Mouse (Mus musculus) lung, embryonic 14.5 days (tissue): ENCODE results near the gene Zdhhc7. TPM values are rescaled to one million over a fixed set of nuclear protein-coding genes. Genes with fewer than 3 reads are reported as not detected.

Source experiments
- ATAC-seq: fragments of 200-750 bp; cut with Nextera tagmentation; 2 replicates; pipeline ENCODE4 v1.8.0; 2017; ENCODE audit warnings: mild to moderate bottlenecking, moderate TSS enrichment, moderate library complexity; ENCODE audit not compliant: insufficient read depth
- DNase-seq: peaks from one replicate; pipeline ENCODE4 v3.0.0-alpha.2; 2015
- H3K27ac ChIP-seq: fragments of 300-500 bp; sonication (generic); 2 replicates; pipeline ENCODE4 v1.5.1; 2014; ENCODE audit warnings: low read depth, mild to moderate bottlenecking, moderate library complexity
- H3K27me3 ChIP-seq: fragments of 300-500 bp; sonication (generic); 2 replicates; pipeline ENCODE4 v1.6.1; 2014; ENCODE audit warnings: low read length, control low read depth; ENCODE audit not compliant: insufficient read depth
- H3K36me3 ChIP-seq: fragments of 300-500 bp; sonication (generic); 2 replicates; pipeline ENCODE4 v1.6.1; 2014; ENCODE audit warnings: control low read depth; ENCODE audit not compliant: insufficient read depth
- H3K4me1 ChIP-seq: fragments of 300-500 bp; sonication (generic); 2 replicates; pipeline ENCODE4 v1.6.1; 2014; ENCODE audit warnings: antibody characterized with exemption, control low read depth; ENCODE audit not compliant: insufficient read depth
- H3K4me2 ChIP-seq: fragments of 300-500 bp; sonication (generic); 2 replicates; pipeline ENCODE4 v1.6.1; 2014; ENCODE audit warnings: mild to moderate bottlenecking
- H3K4me3 ChIP-seq: fragments of 300-500 bp; sonication (generic); 2 replicates; pipeline ENCODE4 v1.5.1; 2014; ENCODE audit warnings: low read depth, low read length
- H3K9ac ChIP-seq: fragments of 300-500 bp; sonication (generic); 2 replicates; pipeline ENCODE4 v1.6.1; 2014
- H3K9me3 ChIP-seq: fragments of 300-500 bp; sonication (generic); 2 replicates; pipeline ENCODE4 v1.6.1; 2016; ENCODE audit warnings: low read depth, low read length, control low read depth
- CTCF ChIP-seq: IDR thresholded peaks from 2 replicates; pipeline ENCODE4 v1.5.1; 2016; ENCODE audit warnings: antibody characterized with exemption, low read depth
- WGBS: fragments of 180-500 bp; shearing (Covaris S2); extraction: QIAGEN DNeasy Blood & Tissue Kit; methylation state at CpG from one replicate; pipeline ENCODE4 v1.1.7; 2014; 5-methylcytosine and 5-hydroxymethylcytosine counted together
- polyA plus RNA-seq: library from polyadenylated mRNA; unstranded; fragments of >200 nt; fragmentation: Nextera tagmentation; extraction: Ambion mirVana; gene quantifications from 2 replicates; pipeline ENCODE4 v1.2.1, GENCODE M21; 2014

The Zdhhc7 gene
- polyA plus RNA-seq, 1 experiment from 2014 or later: 37.5 TPM

DNA sequence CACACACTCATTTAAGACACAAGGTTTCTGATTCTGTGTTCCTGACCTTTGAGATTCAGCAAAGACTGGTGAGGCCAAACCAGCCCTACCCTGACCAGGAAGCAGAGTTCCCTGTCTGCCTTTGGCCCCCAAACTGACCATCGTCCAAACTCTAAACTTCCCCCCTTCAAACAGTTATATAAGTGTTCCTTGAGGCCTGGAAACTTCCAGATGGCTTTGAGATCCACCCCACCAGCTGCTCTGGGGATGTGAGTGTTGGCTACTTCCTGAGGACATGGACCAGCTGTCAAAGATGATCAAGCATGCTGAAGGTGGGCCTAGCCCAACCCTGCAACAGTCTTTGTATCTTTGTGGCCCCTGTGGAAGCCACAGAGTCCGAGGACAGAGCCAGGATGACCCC lies 44.2 kb downstream of the Zdhhc7 start:
- no peaks in the 10 kb centered on the region for H3K27me3 ChIP-seq
- ATAC-seq: no peak
- H3K9me3 ChIP-seq: no peaks in the 10 kb centered on the region; the same call in 1 of the 2 replicates
- no peaks in the 10 kb centered on the region; the same call in 1 of the 2 replicates for H3K4me1 ChIP-seq
- H3K4me2 ChIP-seq: no peak overlapping the region
- DNase-seq: no peak
- no peak overlapping the region for H3K27ac ChIP-seq
- WGBS: 51% methylated on average over 2 of the region's 2 CpGs
- H3K9ac ChIP-seq: no peak overlapping the region
- no peak overlapping the region for H3K4me3 ChIP-seq
- no peak for TF ChIP-seq CTCF
- no peaks in the 10 kb centered on the region for H3K36me3 ChIP-seq

DNA sequence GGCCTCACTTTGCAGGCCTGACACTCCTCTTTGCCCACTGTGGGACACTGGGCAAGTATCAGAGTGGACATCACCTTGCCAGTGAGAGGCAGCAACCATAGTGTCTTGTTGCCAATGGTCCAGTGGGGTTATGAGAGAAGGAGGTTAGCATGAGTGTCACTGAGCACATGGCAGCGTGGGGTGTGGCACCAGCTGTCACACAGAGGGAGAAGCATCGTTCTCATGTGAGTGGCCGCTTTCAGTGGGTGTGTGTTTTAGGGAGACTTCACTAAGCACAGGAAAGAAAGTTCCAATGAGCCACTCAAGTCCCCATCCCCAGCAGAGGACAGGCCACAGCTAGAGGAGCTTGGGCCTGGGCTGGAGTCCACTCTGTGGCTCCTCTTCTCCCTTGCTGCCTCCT lies 46.4 kb downstream of the Zdhhc7 start:
- no peak overlapping the region for H3K4me3 ChIP-seq
- ATAC-seq: no peak

DNA sequence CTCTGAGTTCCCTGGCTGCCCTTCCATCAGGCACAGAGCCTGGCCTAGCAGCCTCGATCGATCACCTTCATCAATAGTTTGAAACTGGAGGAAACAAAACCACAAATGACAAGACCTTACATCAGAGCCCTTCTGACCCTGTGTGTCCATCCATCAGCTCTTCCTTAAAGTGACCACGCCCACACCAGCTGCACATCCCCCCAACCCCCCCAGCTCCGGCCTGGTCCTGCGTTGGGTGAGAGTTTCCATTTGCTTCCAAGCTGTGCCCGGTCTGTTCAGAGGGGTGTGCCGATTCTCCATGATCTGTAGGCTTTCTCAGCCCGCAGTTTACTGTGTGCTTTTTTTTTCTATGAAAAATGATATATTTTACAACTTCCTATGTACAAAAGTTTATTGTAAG lies 49.0 kb downstream of the Zdhhc7 start:
- 45% methylated on average over 8 of the region's 8 CpGs for WGBS

More for the DNA sequence above, 46.4 kb downstream of the Zdhhc7 start:
- Histone ChIP-seq H3K36me3 (no peaks in the 10 kb centered on the region), H3K27ac (no peak overlapping the region), H3K9me3 (no peaks in the 10 kb centered on the region; the same call in 1 of the 2 replicates), H3K27me3 (no peaks in the 10 kb centered on the region), H3K4me2 (no peak overlapping the region), H3K9ac (no peak overlapping the region), H3K4me1 (no peaks in the 10 kb centered on the region; the same call in 1 of the 2 replicates)
- DNase-seq: no peak
- TF ChIP-seq CTCF: no peak
- 79% methylated on average over 3 of the region's 3 CpGs for WGBS

DNA sequence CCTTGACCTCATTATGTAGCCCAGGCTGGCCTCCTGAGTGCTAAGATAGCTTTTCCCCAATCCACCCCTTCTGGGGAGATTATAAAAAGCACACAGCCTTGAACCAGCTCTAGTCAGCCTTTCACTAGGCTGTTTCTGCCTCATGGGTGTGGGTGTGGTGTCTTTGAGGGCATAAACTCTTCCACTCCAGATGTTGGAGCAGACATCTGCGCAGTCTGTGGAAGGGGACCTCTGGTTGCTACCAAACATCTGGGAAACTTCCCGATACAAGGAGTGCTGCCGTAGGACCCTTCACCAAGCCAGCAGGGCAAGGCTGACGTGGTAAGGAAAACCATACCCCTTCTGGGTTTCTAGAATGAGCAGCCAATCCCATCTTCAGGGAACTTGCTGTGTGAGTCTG lies 49.4 kb downstream of the Zdhhc7 start:
- DNase-seq: no peak
- H3K4me1 ChIP-seq: no peaks in the 10 kb centered on the region; the same call in 1 of the 2 replicates
- no peak overlapping the region for H3K4me3 ChIP-seq
- no peak overlapping the region for H3K27ac ChIP-seq
- no peak for TF ChIP-seq CTCF
- H3K4me2 ChIP-seq: no peak overlapping the region
- no peak for ATAC-seq
- H3K9me3 ChIP-seq: no peaks in the 10 kb centered on the region; the same call in 1 of the 2 replicates
- H3K27me3 ChIP-seq: no peaks in the 10 kb centered on the region
- no peaks in the 10 kb centered on the region for H3K36me3 ChIP-seq
- WGBS: 65% methylated on average over 4 of the region's 4 CpGs
- H3K9ac ChIP-seq: no peak overlapping the region

More for the DNA sequence above, 49.0 kb downstream of the Zdhhc7 start:
- ATAC-seq (no peak), DNase-seq (peak; percentile 32)
- TF ChIP-seq CTCF: no peak
- H3K4me2 ChIP-seq: no peak overlapping the region
- no peak overlapping the region for H3K4me3 ChIP-seq
- H3K36me3 ChIP-seq: no peaks in the 10 kb centered on the region
- H3K4me1 ChIP-seq: no peaks in the 10 kb centered on the region; the same call in 1 of the 2 replicates
- H3K9ac ChIP-seq: no peak overlapping the region
- H3K27ac ChIP-seq: no peak overlapping the region
- no peaks in the 10 kb centered on the region; the same call in 1 of the 2 replicates for H3K9me3 ChIP-seq
- no peaks in the 10 kb centered on the region for H3K27me3 ChIP-seq

DNA sequence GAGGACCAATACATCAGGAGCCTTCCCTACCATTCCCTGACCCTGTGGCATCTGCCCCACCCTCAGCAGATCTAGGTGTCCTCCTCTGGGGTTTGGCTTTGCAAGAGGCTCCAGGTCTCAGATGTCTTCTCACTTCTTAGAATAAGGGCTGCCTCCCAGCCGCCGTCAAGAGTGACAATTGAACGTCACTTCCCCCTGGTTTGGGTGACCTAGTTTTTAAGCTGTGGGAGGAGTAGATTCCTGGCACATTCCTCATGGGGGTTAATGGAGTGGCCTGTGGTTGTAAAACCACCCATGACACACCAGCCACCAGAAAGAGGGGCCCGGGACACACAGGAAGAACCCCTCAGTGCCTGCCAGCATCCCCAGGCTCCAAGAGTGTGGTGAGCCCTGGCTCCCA lies 50.3 kb downstream of the Zdhhc7 start:
- DNase-seq: no peak
- Histone ChIP-seq H3K4me1 (no peaks in the 10 kb centered on the region; the same call in none of the 2 replicates), H3K27me3 (no peaks in the 10 kb centered on the region), H3K27ac (no peak overlapping the region), H3K9ac (no peak overlapping the region), H3K36me3 (no peaks in the 10 kb centered on the region), H3K4me2 (no peak overlapping the region), H3K4me3 (no peak overlapping the region), H3K9me3 (no peaks in the 10 kb centered on the region)
- no peak for TF ChIP-seq CTCF
- no peak for ATAC-seq
- WGBS: 51% methylated on average over 4 of the region's 4 CpGs

DNA sequence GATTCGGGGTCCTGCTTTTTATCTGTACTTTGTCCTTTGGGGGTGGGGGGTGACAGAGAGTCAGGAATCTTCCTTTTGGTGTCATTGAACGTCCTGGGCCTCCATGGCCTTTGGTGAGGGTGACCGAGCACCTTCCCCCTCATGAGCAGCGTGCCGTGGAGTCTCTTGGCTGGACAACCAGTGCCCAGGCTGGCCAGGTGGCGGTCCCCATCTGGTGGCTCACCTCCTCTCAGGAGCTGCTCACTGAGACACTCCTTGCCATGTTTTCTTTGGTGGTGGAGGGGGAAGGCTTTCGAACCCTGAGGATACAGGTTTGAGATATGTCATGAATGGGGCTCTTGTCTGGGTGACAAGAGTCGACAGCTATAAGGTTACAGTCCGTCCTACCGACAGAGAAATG lies 50.9 kb downstream of the Zdhhc7 start:
- Histone ChIP-seq H3K9me3 (no peaks in the 10 kb centered on the region), H3K4me3 (no peak overlapping the region), H3K4me2 (no peak overlapping the region), H3K27ac (no peak overlapping the region), H3K27me3 (no peaks in the 10 kb centered on the region), H3K36me3 (no peaks in the 10 kb centered on the region), H3K9ac (no peak overlapping the region), H3K4me1 (no peaks in the 10 kb centered on the region; the same call in none of the 2 replicates)
- DNase-seq (no peak), ATAC-seq (no peak)
- 72% methylated on average over 10 of the region's 10 CpGs for WGBS
- TF ChIP-seq CTCF: no peak

DNA sequence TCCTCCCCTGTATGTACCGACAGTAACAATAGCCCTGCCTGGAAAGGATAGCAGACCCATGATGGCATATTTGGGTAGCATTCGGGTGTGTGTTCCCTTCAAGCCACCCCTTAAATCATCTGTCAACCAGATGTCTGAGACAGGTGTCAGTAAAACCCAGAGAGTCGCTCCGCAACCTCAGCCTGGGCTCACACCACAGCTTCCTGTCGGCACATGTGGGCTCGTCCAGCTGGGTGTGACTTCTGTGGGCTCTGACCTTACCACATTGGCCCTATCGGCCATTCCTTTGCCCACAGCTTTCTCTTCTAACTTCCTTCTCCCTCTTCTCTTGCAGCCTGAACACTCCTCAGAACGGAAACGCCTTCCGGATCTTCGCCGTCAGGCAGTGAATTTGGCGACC lies 51.3 kb downstream of the Zdhhc7 start:
- no peaks in the 10 kb centered on the region for H3K9me3 ChIP-seq
- DNase-seq (no peak), ATAC-seq (no peak)
- H3K36me3 ChIP-seq: no peaks in the 10 kb centered on the region
- H3K4me1 ChIP-seq: no peaks in the 10 kb centered on the region; the same call in none of the 2 replicates
- TF ChIP-seq CTCF: no peak
- no peak overlapping the region for H3K9ac ChIP-seq
- 83% methylated on average over 13 of the region's 13 CpGs for WGBS
- H3K4me2 ChIP-seq: no peak overlapping the region
- H3K27me3 ChIP-seq: no peaks in the 10 kb centered on the region
- no peak overlapping the region for H3K27ac ChIP-seq
- H3K4me3 ChIP-seq: no peak overlapping the region
